Mouse (Mus musculus) right cerebral cortex, postnatal 10 days (tissue): Measurements from ENCODE around the gene Alox8.

ENCODE experiments used
- DNase-seq, 2 experiments: peaks; one replicate each; pipeline ENCODE4 v3.0.0; 2021; ENCODE audit warnings: low spot score in 2 of 2

Alox8 gene

DNA sequence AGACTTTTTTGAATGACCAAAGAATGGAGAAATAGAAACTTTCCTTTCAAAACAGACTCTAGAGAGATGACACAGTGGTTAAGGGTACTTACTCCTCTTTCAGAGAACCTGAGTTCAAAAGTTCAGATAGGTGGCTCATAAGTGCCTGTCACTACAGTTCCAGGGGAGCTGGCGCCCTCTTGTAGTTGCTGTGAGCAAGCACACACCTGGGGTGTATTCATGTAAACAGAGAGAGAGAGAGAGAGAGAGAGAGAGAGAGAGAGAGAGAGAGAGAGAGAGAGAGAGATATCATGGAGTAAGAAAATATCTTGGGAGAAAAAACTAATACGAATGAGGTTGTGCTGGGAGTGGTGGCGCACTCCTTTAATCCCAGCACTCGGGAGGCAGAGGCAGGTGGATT lies 17.5 kb downstream of the Alox8 start:
- no peak for DNase-seq

DNA sequence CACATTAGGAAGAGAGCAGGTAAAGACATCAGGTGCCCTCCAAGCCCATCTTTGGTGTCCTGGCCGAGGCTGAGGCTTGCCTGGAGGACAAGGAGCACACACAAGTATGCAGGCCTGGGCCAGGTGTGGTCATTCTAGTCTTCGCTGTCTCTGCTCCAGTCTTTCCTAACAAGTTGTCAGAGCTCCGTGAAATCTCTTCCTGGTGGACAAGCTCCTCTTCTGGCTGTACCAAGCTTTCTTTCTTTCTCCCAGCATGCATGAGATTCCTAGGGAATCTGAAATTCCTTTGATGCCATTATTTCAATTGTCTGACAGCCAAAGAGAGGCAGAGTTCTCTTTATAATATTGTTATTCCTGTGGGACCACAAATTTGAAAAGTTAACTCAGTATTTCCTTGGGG lies 18.1 kb downstream of the Alox8 start:
- no peak for DNase-seq

DNA sequence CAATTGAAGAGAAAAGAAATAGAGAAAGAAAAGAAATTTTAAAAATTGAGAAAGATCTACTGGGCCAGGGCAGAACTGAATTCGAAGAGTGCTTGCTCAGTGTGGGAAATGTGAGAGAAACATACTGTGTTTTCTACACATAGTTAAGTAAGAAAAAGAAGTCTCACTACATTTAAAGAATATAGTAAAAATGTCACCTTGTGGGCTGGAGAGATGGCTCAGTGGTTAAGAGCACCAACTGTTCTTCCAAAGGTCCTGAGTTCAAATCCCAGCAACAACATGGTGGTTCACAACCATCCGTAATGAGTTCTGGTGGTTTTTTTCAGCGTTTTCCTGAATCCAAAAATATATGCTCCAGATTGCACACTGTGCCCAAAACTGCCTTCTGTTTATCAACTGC lies 19.1 kb downstream of the Alox8 start:
- no peak for DNase-seq

DNA sequence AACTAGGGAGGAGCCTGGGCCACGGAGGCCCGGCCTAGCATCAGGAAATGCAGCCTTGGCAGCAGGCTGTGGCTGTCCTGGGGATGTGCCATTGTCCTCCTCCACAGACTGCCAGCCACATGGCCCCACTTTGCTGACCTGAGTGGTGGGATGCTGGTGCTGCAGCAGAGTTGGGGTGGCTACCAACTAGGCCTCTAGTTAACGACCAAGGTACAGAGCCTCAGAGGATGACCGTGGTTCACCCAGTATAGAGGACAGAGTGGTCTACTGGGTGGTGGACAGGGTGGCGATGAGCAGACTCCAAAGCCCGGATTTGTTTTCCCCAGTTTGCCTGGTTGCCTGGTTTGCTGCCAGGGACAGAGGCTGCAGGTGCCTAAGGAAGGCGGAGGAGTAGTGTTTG lies 22.9 kb downstream of the Alox8 start:
- no peak for DNase-seq

DNA sequence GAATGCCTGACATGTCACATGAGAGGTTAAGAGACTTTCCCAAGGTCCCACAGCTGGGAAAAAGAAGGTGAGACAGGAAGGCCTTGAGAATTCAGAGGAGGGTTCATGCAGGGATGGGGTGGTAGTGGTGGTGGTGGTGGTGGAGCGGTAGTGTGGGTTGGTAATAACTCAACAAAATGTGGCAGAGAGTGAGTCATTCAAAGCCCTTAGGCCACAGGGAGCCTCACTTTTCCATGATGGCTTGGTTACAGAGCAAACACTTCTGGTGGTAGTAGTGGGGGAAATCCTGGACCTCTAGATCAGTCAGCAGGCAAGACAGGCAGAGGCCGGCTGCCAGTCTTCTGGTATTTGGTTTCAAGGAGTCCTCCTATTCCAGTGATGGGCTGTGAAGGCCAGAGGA lies 25.0 kb downstream of the Alox8 start:
- DNase-seq, result no peak

DNA sequence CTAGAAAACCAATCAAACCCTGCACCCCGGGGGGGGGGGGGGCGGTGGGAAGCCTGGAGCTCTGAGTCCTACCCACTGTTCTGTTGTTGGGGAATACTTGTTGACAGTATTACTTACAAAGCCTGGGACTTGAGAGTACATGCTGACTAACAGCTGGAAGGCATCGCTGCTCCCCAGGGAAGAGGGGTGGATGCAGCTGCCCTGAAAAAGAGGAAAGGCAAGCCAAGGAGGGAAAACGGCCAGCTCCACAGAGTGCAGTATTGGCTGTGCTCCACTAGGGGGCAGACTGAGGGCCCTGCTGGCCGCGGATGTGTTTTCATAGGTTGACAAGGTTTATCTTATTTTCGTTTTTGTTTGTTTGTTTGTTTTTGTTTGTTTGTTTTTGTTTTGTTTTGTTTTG lies 26.0 kb downstream of the Alox8 start:
- peak; percentile 59 to 76 for DNase-seq

DNA sequence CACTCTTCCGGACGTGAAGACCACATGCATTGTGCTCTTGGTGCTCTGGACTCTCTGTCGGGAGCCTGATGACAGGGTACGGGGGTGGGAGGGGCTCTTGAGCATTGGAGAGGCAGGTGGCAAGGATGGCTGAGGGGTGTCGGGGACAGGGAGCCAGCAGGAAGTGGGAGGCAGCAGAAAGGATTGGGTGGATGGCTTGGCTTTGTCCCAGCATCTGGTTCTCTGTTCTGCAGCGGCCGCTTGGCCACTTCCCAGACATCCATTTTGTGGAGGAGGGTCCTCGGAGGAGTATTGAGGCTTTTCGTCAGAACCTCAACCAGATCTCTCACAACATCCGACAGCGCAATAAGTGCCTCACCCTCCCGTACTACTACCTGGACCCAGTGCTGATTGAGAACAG lies 28.3 kb downstream of the Alox8 start:
- DNase-seq, result peak in 1 of 2 experiments; percentile 39

DNA sequence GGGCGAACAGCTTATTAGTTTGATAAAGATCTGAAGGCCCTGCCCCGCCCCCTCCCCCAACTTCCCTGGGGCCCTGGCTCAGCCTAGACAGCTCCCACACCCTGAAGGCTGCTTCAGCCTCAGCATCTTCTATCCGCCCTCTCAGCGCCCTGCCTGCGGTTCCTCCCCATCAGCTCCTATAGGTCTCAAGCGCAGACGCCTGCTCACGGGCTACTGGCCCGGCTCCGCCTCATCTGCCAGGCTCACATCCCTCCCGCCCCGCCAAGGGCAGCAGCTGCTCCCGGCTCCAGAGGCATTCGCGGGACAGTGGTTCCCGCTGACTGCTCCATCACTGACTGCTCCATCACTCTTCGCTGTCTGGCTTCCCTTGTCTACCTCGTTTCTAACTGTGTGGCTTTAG lies 40.8 kb downstream of the Alox8 start, which contains the start of gene Alox12b:
TSS of gene Alox12b (plus strand) at position 190 of the 400 bp plus-strand sequence.
- no peak for DNase-seq

DNA sequence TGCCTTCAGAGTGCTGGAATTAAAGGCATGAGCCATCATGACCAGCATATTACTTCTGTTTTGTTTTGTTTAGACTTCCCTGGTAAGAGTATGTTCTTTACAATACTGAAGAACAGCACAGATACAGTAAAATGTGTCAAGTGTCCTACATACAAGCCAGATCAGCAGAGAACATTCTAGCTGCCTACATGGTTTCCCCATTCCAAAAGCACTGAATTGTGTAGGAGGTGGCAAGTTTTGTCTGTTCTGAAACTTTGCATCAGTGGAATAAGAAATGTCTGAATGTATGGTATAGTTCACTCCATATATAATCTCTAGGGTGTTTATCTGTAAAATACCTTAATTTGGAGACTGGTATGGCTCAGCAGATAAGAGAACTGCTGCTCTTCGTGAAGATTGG lies 42.3 kb downstream of the Alox8 start:
- no peak for DNase-seq

DNA sequence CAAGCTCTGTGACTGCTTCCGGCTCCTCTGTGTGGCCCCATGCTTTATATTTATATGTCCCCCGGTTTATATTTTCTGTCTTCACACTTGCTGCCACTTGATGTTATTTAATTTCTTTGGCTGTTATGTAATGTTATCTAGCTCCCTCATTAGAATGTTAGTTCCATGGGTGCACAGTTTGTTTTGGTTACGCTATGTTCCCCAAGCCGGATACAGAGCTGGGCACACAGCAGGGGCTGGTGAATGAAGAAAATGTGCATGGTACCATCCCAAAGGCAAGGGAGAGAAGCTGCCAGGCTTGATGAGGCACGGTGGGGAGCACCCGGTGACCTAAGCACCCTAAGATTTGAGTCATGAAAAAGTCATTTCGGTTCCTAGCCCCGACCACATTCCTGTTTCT lies 43.8 kb downstream of the Alox8 start:
- no peak for DNase-seq

DNA sequence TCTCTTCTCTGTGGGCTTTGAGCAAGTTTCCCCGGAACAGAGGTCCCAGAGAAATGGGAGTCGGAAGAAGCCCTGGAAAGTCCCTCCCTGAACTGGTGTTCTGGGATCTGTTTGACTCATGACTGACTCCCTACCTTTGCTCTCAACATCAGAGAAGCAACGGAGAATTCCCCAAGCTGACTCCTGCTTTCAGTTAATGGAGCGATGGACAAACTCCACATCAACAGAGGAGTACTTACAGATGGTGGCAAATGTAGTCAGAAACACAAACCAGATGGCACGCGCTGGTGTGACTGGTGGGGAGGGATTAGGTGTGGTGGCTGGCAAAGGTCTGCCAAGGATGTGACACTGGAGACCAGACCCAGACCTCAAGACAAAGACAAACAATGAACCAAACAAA lies 46.6 kb downstream of the Alox8 start:
- DNase-seq, result no peak

DNA sequence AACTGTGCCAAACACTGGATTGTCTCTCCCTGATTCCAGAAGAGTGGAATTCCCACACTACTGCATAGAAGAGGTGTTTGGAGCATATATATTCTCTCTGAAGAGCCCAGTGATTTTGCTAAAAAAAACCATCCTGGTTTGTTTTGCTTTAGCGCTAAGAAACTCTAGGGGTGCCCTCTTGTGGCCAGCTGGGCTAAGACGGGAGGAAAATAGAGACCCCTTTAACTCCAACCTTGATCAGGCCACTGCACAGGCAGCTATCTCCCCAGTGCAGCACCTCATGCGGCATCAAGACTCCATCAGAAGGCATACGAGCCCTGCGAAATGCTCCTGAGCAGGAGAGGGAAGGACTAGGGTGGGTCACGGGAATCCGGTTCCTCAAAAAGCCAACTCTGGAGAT lies 47.2 kb downstream of the Alox8 start:
- peak; percentile 66 to 84 for DNase-seq

DNA sequence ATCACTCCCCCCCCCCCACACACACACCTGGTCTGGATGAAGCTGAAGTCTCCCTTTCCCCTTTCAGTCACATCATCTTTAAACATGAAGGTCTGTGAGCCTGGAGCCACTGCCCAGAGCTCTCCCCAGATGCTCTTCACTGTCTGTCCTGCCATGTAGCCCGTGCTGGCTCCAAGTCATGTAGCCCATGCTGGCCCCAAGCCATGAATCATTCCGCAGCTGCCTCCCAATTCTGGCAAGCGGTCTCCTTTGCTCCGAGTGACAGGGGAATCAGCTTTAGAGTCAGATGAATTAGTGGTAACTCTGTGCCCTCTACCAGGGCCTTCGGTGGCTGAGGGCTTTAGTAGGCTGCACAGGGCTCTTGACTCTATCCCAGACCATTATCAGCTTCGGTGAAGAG lies 47.9 kb downstream of the Alox8 start:
- DNase-seq, result peak; percentile 55 to 59

DNA sequence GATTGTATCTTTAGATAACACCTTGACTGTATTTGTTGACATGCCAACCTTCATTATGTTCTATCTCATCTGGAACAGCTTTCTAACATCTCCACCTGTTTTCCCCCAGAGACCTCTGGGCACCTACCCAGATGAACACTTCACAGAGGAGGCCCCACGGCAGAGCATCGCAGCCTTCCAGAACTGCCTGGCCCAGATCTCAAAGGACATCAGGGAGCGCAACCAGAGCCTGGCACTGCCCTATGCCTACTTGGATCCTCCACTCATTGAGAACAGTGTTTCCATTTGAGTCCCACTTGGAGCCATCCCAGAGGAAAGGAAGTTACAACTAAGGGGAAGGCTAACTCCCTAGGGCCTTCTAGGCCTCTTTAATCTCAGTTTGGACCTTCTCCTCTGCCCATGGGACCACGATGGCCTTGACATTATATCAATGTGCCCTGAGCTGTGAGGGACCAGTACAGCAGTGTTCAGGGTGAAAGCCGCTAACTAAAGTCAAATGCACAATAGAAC lies 49.1 kb downstream of the Alox8 start:
- DNase-seq, result no peak

DNA sequence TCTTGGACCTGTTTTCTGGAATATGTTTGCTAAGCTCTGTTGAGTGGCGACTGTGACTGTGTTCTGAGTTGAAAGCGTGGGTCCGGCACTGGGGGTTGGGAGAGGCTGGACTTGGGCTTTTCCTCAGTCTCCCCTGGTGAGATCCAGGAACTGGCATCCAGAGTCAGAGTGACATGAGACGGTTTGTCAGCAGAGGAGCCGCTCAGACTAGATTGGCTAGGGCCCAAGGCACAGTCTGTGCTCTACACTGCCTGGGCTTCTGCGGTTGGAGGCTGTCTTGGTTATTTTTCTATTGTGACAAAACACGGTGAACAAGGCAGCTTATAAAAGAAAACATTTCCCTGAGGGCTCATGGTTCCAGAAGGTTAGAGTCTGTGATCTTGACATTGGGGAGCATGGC lies 50.1 kb downstream of the Alox8 start:
- no peak for DNase-seq

DNA sequence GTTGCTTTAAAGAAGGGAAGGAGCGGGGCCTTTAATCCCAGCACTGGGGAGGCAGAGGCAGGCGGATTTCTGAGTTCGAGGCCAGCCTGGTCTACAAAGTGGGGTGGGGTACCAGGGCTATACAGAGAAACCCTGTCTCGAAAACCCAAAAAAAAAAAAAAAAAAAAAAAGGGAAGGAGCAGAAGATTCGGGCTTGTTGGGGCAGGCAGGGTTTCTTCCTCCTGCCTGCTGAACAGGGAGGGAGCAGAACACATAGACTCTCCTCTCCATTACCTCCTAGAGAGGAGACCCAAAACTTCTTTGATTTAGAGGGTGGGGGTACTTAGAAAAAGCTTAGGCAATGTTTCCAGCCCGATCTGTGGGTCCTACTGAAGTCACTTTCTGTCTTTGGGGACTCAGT lies 62.3 kb downstream of the Alox8 start:
- DNase-seq, result no peak

DNA sequence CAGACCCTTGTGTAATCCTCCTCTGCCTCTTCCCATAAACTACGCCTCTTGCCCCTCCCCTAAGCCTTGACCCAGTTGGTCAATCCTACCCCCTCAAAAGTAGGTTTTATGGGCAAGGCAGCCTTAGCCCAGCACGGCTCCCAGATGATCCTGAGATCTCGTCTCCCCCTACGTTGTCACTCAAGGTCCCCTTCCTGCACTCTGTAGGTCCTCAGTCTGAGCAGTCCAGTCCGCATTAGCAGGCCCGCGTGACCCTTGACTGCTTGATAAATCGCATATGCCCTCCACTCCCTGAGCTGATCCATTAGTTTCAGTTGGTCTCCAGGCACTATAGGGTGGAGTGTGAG lies 63.0 kb downstream of the Alox8 start:
- DNase-seq, result no peak
